Mouse (Mus musculus) T-helper 1 cell (primary cell): ENCODE data around the gene Bpifb2.
"Not testable (repeated sequence)": the region's sequence is repeated elsewhere in the genome, so short reads cannot be mapped to it uniquely, and the experiment has no call there.

Source experiments
- in situ Hi-C: fragments of 300-600 bp; cut with MboI, MseI; formaldehyde crosslinking; loops from one replicate; pipeline ENCODE4 v1.15.1; 2025; ENCODE audit warnings: high pct_unique_total_duplicates

Bpifb2 gene

DNA sequence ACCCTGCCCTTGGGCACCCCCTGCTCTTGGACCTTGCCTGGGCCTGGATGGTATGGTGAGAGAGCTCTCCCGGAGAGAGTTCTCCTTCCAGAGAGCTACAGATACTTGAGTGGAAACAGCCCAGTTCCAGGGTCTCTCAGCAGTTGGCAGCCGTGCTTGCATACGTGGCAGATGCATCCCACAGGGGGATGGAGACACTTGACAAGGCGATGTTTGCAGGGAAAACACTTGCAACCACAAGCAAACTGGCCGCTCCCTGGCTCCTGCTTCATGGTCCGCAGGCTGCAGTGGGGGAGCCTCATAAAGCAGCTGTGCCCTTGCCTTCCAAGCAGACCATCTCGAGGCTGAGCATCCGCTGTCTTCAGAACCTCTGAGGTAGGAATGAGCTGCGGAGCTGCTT lies at the start of gene Bpifb2:
TSS of gene Bpifb2 (plus strand) at position 301 of the 400 bp plus-strand sequence.
- in situ Hi-C loops, result no loop called here

GRCm38 (mm10) chr2:153825900-153826299 lies 48.9 kb upstream of the Bpifb2 start:
- in situ Hi-C loops, result not testable (repeated sequence)

GRCm38 (mm10) chr2:153827171-153827830 lies 47.5 kb upstream of the Bpifb2 start:
- in situ Hi-C loops, result no loop called here

- in situ Hi-C loops, result no loop called here
These were observed 46.1 kb upstream of the Bpifb2 start for GRCm38 (mm10) chr2:153828704-153829103.

DNA sequence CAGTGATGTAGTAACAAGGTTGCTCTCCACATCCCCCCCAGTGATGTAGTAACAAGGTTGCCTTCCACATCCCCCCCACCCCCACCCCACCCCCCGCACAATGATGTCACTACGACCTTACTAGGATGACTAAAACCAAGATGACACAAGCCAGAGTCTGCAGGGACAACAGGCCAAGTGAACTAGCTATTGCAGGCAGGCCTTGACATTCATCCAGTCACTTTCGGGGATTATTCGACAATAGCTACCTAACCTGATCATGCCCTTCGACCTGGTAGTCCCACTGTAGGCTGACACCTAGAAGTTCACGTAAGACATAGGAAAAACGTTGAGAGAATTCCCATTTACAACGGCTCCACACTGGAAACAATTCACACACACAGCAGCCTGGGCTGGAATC lies 41.6 kb upstream of the Bpifb2 start:
- in situ Hi-C loops, result no loop called here

DNA sequence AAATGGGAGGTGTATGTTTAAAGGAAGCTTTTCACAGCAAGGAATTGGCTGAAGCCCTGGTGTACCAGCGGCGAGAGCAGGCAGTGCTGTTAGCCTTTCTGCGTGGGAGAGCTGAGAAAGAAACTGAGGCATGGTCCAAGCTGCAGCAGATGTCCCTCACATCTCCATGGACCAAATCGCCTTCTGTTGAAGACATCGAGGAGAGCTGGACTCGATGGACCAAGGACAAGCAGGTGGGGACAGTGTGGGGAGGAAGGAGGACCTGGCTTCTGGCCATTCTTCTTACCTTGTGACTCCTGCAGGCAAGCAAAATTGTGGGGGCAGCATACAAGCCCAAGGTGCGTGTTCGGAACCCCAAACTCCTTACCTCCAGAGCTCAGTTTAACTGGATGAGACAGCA lies 32.0 kb upstream of the Bpifb2 start:
- in situ Hi-C loops, result no loop called here

- in situ Hi-C loops, result no loop called here
These were observed 26.5 kb upstream of the Bpifb2 start for GRCm38 (mm10) chr2:153848389-153848788.

DNA sequence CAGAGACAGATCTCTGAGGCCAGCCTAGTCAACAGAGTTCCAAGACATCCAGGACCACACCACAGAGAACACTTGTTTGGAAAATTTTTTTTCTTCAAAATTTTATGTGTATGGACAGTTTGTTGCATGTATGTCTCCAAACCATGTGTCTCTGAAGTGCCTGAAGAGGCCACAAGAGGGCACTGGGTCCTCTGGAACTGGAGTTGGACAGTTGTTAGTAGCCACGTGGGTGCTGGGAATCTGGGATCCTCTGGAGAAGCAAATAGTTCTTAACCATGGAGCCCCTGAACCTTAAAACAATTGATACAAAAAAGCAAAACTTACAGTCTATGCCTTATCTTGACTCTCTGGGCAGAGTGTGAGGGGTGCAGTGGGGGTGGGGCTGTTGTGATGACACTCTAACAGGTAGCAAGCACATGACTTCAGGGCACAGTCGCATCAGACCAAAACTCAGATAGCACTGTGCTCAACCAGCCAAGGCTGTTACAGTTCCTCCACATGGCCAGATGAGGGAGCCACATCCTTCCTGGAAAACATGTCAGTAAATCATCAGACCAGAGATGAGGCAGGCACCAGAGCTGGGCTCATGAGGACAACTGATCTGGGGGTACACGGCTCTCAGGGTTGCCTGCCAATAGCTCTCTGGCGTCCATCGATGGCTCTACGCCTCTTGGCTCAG lies 24.4 kb upstream of the Bpifb2 start:
- in situ Hi-C loops, result no loop called here

DNA sequence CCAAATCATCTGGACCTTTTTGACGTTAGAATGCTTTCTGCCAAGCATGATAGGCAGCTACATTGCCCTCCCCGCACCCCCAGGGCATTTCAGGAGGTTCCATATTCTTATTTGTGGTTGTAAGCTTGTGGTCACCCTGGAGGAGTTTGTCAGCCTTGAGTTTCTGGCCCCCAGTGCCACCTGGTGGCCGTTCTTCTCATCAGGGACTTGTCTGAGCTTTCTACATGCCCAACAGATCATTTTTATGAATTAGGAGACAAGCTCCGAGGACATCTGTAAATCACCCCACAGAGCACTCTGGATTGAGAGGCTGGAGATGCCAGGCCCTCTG lies 23.9 kb upstream of the Bpifb2 start:
- in situ Hi-C loops, result no loop called here

GRCm38 (mm10) chr2:153853544-153853943 lies 21.3 kb upstream of the Bpifb2 start:
- in situ Hi-C loops, result no loop called here

DNA sequence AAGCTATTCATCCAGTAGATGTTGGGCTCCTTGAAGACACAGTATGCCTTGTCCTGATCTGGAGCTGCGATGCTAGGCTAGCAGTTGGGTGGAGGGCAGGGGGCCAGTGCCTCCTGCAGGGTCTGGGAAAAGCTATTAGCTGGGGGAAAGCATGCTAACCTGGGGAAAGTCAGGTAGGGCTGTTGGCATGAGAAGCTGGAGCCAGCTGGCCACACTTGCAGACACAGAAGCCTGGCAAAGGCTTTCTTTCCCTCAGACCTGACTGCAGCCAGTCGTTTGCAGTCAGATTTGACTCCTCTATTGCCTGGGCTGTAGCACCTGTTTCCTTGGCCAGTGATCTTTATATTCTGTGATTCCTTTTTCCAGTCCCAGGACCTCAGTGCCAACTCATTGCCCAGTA lies 15.3 kb upstream of the Bpifb2 start:
- in situ Hi-C loops, result no loop called here

DNA sequence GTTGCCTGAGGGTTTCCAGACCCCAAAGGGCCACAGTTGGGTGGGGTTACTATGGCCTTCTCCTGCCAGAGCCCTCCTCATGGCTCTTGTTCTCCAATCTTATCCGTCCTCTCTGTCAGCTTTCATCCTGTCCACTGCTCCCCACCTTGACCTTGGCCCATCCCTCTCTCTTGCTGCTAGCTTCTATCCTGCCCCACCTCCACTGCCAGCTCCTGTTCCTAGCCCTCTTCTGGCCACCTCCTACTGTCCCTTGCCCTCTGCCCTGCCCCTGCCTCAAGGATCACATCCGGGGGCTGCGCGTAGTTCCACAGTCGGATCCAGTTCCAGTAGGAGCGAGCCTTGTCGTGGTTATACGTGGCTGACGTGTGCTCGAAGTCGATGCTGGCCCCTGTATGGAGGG lies 14.5 kb upstream of the Bpifb2 start:
- in situ Hi-C loops, result no loop called here

DNA sequence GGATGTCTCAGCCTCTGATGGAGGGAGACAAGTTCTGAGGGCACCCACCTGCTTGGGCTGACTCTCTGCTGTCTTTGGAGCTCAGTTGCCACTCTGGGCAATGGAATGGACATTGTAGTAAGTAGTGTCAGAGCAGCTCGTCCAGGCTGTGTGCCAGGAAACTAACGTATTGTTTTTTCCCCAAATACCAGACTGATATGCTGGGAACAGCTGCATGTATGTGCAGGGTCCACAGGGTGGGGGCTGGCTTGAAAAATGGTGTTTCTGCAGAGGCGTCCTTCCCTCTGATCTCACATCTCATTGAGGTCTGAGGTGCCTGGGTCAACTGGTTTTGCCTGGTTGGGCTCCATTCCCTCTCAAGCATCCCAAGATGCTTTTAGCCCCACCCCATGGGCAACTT lies 14.1 kb upstream of the Bpifb2 start:
- in situ Hi-C loops, result no loop called here

DNA sequence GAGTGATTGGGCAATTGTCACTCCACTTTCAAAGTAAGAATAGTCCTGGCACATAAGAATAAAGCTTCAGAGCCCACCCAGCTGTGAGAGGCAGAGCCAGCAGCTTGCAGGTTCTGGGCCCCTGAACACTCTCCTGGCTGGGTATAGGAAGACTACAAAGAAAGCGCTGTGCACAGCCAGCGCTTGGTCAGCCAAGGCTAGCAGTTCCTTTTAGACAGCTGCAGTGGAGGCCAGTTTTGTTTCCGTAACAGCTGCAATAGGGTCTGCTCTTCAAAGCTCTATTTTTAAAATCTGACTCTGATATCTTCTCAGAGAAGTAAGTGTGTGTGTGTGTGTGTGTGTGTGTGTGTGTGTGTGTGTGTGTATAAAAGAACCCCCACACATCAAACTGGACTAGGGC lies 12.9 kb upstream of the Bpifb2 start:
- in situ Hi-C loops, result no loop called here

- in situ Hi-C loops, result no loop called here
These were observed 3.9 kb upstream of the Bpifb2 start, which contains the start of gene Sun5 for GRCm38 (mm10) chr2:153870984-153871383. Gene Sun5, minus strand, starts transcription at chr2:153871084.

GRCm38 (mm10) chr2:153899111-153899510 lies 24.3 kb downstream of the Bpifb2 start:
- in situ Hi-C loops, result no loop called here

GRCm38 (mm10) chr2:153900088-153900487 lies 25.2 kb downstream of the Bpifb2 start, which contains the start of gene Bpifb6:
Gene Bpifb6, plus strand, starts transcription at chr2:153900388.
- in situ Hi-C loops, result no loop called here

- in situ Hi-C loops, result no loop called here
These were observed 27.9 kb downstream of the Bpifb2 start for GRCm38 (mm10) chr2:153902726-153903125.

DNA sequence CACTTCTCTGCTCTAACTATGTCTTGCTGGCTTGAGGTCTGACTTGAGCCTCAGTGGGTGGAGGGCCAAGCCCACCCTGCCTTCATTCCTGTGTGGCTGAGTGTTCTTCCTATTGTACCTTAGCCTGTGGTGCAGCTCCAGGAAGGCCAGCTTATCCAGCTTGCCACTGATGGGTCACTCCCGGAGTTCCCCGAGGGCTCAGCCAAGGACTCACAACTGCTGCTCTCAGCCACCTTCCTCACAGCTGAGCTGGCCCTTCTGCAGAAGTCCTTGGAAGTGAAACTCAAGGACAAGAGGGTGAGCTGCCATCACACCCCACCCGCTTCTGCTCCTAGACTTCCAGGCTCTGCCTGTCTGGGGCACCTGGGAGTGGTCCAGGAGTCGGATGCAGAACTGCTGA lies 31.8 kb downstream of the Bpifb2 start:
- in situ Hi-C loops, result no loop called here

DNA sequence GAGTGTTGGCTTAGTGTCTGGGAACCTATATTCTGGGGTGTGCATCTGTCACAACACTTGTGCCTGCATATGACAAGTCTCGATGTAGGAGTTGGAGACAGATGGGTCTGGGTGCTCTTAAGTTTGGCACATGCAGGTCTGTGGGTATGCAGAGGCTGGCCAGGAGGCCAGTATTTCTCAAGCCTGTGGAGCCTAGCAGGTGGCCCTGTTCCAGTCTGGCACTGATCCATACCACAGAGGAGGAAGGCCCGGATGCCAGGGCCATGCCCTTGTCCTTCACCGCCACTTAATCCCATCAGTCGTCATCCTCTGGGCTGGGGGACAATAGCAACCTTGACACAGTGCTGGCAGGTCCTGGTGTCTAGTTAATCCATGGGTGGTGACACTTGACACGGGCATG lies 39.3 kb downstream of the Bpifb2 start:
- in situ Hi-C loops, result no loop called here

- in situ Hi-C loops, result no loop called here
These were observed 43.1 kb downstream of the Bpifb2 start, which contains the start of gene Bpifb3 for GRCm38 (mm10) chr2:153917930-153918329. Gene Bpifb3, plus strand, starts transcription at chr2:153918230.

- in situ Hi-C loops, result loop anchor here (5.0 kb wide), 1 partner anchor 114 kb away; no protein-coding TSS in a partner anchor
These were observed 46.4 kb downstream of the Bpifb2 start for GRCm38 (mm10) chr2:153921246-153921645.

DNA sequence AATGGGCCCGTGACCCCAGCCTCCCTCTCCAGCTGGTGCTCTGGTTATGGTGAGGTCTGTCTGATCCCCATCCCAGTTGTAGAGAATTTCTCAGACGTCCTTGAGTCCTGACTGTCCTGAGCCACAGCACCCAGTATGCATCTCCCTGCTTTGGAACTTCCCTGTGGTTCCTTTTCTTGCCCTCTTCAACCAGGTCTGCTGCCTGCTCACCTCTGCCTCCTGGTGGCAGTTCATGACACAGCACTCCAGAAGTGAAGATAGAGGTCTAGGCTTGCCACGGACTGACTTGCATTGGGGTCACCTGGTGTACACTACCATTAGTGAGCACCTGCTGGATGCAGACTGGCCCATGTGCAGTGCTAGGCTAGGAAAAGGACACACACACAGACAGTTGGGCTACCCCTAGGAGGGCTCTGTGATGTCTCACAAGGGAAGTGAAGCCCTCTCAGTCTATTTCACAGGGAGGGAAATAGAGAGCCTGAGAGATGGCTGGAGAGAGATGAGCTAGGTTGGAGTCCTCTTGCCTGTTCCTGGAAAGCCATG lies 55.1 kb downstream of the Bpifb2 start:
- in situ Hi-C loops, result loop anchor here (10.0 kb wide), 1 partner anchor 1405 kb away; no protein-coding TSS in a partner anchor
